Mouse (Mus musculus) liver, postnatal 0 days (tissue): ENCODE measurements around the gene Pcbp4.

Source experiments
- CTCF ChIP-seq: sonication (generic); IDR thresholded peaks from 2 replicates; pipeline ENCODE4 v1.5.1; 2016; ENCODE audit warnings: antibody characterized with exemption, low read depth
- EP300 ChIP-seq: IDR thresholded peaks from 2 replicates; pipeline ENCODE4 v1.6.1; 2016; ENCODE audit warnings: antibody characterized with exemption, low read depth, mild to moderate bottlenecking

DNA sequence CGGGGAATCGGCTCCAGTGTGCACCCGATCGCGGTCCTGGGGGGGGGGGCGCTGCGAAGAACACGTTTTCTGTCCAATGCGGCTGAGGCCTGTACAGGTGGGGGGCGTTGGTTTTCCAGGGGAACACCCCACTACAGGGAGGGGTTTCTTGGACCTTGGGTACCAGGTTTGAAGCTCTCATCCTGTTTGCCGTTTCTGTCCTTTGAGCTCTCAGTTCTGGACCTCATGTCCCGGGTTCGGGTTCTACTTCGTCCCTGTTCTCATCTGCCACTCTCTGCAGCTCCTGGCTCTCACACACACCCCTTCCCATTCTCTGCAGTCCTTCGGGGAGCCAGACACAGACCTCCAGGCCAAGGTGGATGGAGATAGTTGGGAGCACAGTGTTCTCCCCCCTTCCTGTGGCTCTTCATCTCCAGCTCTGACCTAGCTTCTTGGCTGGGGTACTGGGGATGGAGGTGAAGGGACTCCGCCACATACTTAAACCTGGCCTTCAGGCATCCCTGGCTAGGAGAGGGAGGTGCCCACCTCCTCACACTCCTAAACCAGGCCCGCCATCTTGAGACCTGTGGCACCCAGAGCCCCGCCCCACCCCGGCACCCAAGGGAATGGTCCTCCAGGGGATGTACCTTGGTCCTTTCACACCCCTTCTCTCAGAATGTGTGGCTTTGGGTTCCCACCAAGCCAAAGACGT, 1.1 kb downstream of the Pcbp4 start:
- TF ChIP-seq EP300 (no peak), CTCF (no peak)
